Mouse (Mus musculus): ENCODE data around the gene Dram1. TPM values are rescaled to one million over a fixed set of nuclear protein-coding genes. Genes with fewer than 3 reads are reported as not detected.
"Not testable (repeated sequence)": the region's sequence is repeated elsewhere in the genome, so short reads cannot be mapped to it uniquely, and the experiment has no call there.

The Dram1 gene
- total RNA-seq, 4 experiments from 2014 or later = 9.3 to 26.6 (median 12.7) TPM

GRCm38 (mm10) chr10:88385758-88386157, 6.9 kb upstream of the Dram1 start:
- DNase-seq = no peak

- DNase-seq = no peak
Observed at GRCm38 (mm10) chr10:88385290-88385689, 6.4 kb upstream of the Dram1 start.

GRCm38 (mm10) chr10:88384081-88384480, 5.2 kb upstream of the Dram1 start:
- DNase-seq = no peak

- no peak for DNase-seq
Observed at GRCm38 (mm10) chr10:88383479-88383878, 4.6 kb upstream of the Dram1 start.

GRCm38 (mm10) chr10:88382009-88382408, 3.1 kb upstream of the Dram1 start:
- DNase-seq = no peak

- no peak for DNase-seq
Observed at GRCm38 (mm10) chr10:88381286-88381685, 2.4 kb upstream of the Dram1 start.

GRCm38 (mm10) chr10:88380430-88381060, 1.7 kb upstream of the Dram1 start:
- no peak for DNase-seq

- peak; percentile 34 for DNase-seq
Observed at GRCm38 (mm10) chr10:88380002-88380401, 1.1 kb upstream of the Dram1 start.

- DNase-seq = no peak
Observed at GRCm38 (mm10) chr10:88377666-88378065, 1.2 kb downstream of the Dram1 start.

- peak; percentile 90 for DNase-seq
Observed at GRCm38 (mm10) chr10:88376770-88377169, 2.1 kb downstream of the Dram1 start.

- no peak for DNase-seq
Observed at GRCm38 (mm10) chr10:88374984-88375383, 3.9 kb downstream of the Dram1 start.

- not testable (repeated sequence) for DNase-seq
Observed at GRCm38 (mm10) chr10:88372945-88373344, 5.9 kb downstream of the Dram1 start.

GRCm38 (mm10) chr10:88372436-88372835, 6.4 kb downstream of the Dram1 start:
- DNase-seq = no peak

- DNase-seq = no peak
Observed at GRCm38 (mm10) chr10:88371793-88372192, 7.1 kb downstream of the Dram1 start.

- no peak for DNase-seq
Observed at GRCm38 (mm10) chr10:88369233-88369632, 9.6 kb downstream of the Dram1 start.

GRCm38 (mm10) chr10:88364221-88364620, 14.7 kb downstream of the Dram1 start:
- no peak for DNase-seq

GRCm38 (mm10) chr10:88362218-88362617, 16.7 kb downstream of the Dram1 start:
- DNase-seq = no peak

- peak; percentile 62 for DNase-seq
Observed at GRCm38 (mm10) chr10:88356983-88357559, 21.8 kb downstream of the Dram1 start.

- DNase-seq = no peak
Observed at GRCm38 (mm10) chr10:88356114-88356982, 22.5 kb downstream of the Dram1 start.

- DNase-seq = no peak
Observed at GRCm38 (mm10) chr10:88354599-88354998, 24.3 kb downstream of the Dram1 start.

- no peak for DNase-seq
Observed at GRCm38 (mm10) chr10:88352549-88352948, 26.3 kb downstream of the Dram1 start.

GRCm38 (mm10) chr10:88351411-88352103, 27.3 kb downstream of the Dram1 start:
- no peak for DNase-seq

- no peak for DNase-seq
Observed at GRCm38 (mm10) chr10:88350687-88351086, 28.2 kb downstream of the Dram1 start.
